Mouse (Mus musculus) limb, embryonic 12.5 days (tissue): ENCODE data around the gene 2700081O15Rik. TPM values are rescaled to one million over a fixed set of nuclear protein-coding genes. Genes with fewer than 3 reads are reported as not detected.

ENCODE experiments used
- ATAC-seq: fragments of 200-750 bp; cut with Nextera tagmentation; 2 replicates; pipeline ENCODE4 v1.8.0; 2017; ENCODE audit warnings: low read depth, moderate TSS enrichment; ENCODE audit not compliant: insufficient number of reproducible peaks, insufficient read depth, low FRiP score, low TSS enrichment
- H3K27ac ChIP-seq: fragments of 300-500 bp; sonication (generic); 2 replicates; pipeline ENCODE4 v1.5.1; 2016; ENCODE audit warnings: mild to moderate bottlenecking, moderate library complexity
- H3K27me3 ChIP-seq: fragments of 300-500 bp; sonication (generic); 2 replicates; pipeline ENCODE4 v1.6.1; 2016; ENCODE audit warnings: mild to moderate bottlenecking, moderate library complexity
- H3K36me3 ChIP-seq: fragments of 300-500 bp; sonication (generic); 2 replicates; pipeline ENCODE4 v1.6.1; 2016; ENCODE audit warnings: mild to moderate bottlenecking, moderate library complexity
- H3K4me1 ChIP-seq: fragments of 300-500 bp; sonication (generic); replicated peaks from 2 replicates; pipeline ENCODE4 v1.6.1; 2016
- H3K4me2 ChIP-seq: fragments of 300-500 bp; sonication (generic); 2 replicates; pipeline ENCODE4 v1.6.1; 2016; ENCODE audit warnings: mild to moderate bottlenecking, moderate library complexity
- H3K4me3 ChIP-seq: fragments of 300-500 bp; sonication (generic); replicated peaks from 2 replicates; pipeline ENCODE4 v1.5.1; 2016; ENCODE audit warnings: mild to moderate bottlenecking
- H3K9ac ChIP-seq: fragments of 300-500 bp; sonication (generic); replicated peaks from 2 replicates; pipeline ENCODE4 v1.6.1; 2016; ENCODE audit warnings: mild to moderate bottlenecking, moderate library complexity
- H3K9me3 ChIP-seq: fragments of 300-500 bp; sonication (generic); 2 replicates; pipeline ENCODE4 v1.6.1; 2016; ENCODE audit warnings: mild to moderate bottlenecking, moderate library complexity
- WGBS: fragments of 180-500 bp; shearing (Covaris S2); methylation state at CpG from one replicate; pipeline ENCODE4 v1.1.7; 2016; 5-methylcytosine and 5-hydroxymethylcytosine counted together
- polyA plus RNA-seq: library from polyadenylated mRNA; unstranded; fragments of >200 nt; fragmentation: Nextera tagmentation; extraction: Ambion mirVana; gene quantifications from 2 replicates; pipeline ENCODE4 v1.2.1, GENCODE M21; 2016

The 2700081O15Rik gene
- polyA plus RNA-seq, 1 experiment from 2014 or later: 12.0 TPM

DNA sequence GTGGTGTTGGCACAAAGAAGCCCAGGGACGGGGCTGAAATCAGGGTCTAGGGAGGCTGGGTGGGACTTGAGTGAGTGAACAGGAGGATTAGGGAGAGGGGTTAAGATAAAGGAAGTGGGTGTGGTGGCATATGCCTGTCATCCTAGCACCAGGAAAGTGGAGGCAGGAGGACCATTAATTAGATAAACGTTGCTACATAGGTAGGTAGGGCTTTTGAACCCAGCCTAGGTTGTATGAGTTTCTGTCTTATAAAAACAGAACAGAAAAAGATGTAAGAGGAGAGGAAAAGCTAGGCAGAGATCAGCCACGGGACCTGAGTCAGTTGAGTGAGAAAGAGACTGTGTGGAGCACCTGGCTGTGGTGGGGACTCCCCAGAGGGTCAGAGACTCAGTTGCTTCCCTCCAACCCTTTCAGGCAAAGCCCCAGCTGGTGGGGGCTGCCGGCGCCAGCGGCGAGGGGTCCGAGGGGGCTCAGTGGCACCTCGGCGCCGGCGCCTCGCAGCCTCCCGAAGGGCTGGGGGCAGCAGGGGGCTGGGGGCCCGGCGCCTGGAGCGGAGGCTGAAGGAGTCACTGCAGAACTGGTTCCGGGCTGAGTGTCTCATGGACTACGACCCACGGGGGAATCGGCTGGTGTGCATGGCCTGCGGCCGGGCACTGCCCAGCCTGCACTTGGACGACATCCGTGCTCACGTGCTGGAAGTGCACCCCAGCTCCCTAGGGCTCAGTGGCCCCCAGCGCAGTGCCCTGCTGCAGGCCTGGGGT is 3.6 kb downstream of the 2700081O15Rik start:
- WGBS: 45% methylated on average over 27 of the region's 27 CpGs
- Histone ChIP-seq H3K9ac (peak overlapping the region; percentile 59; the same call in 1 of the 2 replicates), H3K4me1 (peaks cover 68% of the 10 kb centered on the region), H3K36me3 (peaks cover 66% of the 10 kb centered on the region), H3K4me3 (peak overlapping the region; percentile 21), H3K4me2 (peak overlapping the region; percentile 52), H3K27me3 (no peaks in the 10 kb centered on the region), H3K27ac (no peak overlapping the region; the same call in 1 of the 2 replicates), H3K9me3 (no peaks in the 10 kb centered on the region)
- ATAC-seq: no peak

DNA sequence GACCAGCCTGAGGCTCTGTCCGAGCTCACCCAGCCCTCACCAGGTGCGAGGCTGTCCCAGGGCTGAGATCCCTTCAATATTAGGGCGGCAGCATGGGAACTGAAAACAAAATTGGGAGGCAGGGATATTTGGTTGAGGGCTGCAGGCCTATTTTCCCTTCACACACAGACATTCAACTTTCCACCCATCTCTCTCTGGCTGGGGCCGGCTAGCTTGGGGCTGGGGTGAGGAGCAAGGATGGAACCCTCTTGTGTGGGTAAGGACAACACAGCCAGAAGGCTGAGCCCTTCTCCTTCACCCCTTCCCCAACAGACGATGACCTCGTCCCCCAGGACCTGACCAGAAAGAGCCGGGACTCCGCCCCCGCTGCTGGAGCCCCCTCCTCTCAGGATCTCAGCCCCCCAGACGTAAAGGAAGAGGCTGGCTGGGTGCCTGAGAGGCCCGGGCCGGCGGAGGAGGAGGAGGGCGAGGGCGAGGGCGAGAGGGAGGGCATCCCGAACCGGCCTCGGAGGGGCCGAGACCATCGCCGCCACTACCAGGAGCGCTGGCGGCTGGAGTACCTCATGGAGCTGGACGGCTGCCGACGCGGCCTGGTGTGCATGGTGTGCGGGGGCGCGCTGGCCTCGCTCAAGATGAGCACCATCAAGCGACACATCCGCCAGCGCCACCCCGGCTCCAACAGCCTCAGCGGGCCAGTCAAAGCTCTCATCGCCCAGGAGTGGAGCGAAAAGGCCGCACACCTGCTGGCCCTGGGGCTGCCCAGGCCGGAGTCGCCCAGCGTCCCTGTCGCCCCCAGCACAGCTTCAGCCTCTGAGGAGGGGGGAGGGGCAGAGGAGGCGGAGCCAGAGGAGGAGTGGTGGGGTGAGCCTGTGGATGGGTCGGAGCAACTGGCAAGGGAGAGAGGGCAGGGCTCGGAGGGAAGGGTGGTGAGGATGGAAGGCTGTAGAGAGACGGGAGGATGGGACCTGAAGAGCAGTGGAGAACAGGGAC is 4.5 kb downstream of the 2700081O15Rik start:
- Histone ChIP-seq H3K9me3 (no peaks in the 10 kb centered on the region), H3K4me3 (peak overlapping the region; percentile 21), H3K36me3 (peaks cover 75% of the 10 kb centered on the region), H3K27ac (peak overlapping the region; percentile 62), H3K4me2 (peak overlapping the region; percentile 52), H3K27me3 (no peaks in the 10 kb centered on the region), H3K4me1 (peaks cover 62% of the 10 kb centered on the region), H3K9ac (peak overlapping the region; percentile 59)
- 9% methylated on average over 48 of the region's 48 CpGs for WGBS
- peak; percentile 40; the same call in 1 of the 2 replicates for ATAC-seq

DNA sequence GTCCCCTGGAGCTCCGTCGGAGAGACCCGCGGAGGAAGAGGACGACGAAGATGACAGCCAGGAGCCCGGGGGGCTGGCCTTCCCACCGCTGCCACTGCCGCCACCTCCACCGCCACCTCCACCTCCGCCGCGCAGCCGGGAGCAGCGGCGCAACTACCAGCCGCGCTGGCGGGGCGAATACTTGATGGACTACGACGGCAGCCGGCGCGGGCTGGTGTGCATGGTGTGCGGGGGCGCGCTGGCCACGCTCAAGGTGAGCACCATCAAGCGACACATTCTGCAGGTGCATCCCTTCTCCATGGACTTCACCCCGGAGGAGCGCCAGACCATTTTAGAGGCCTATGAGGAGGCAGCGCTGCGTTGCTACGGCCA is 5.2 kb downstream of the 2700081O15Rik start:
- H3K4me3 ChIP-seq: peak overlapping the region; percentile 21
- peak overlapping the region; percentile 59 for H3K9ac ChIP-seq
- ATAC-seq: no peak
- 0 out of 2 replicates have a peak overlapping the region, but pooled peaks have one; percentile 35 for H3K27ac ChIP-seq
- 13% methylated on average over 31 of the region's 35 CpGs for WGBS
- H3K27me3 ChIP-seq: no peaks in the 10 kb centered on the region
- peaks cover 82% of the 10 kb centered on the region for H3K36me3 ChIP-seq
- peak overlapping the region; percentile 52 for H3K4me2 ChIP-seq
- no peaks in the 10 kb centered on the region for H3K9me3 ChIP-seq
- peaks cover 62% of the 10 kb centered on the region for H3K4me1 ChIP-seq

DNA sequence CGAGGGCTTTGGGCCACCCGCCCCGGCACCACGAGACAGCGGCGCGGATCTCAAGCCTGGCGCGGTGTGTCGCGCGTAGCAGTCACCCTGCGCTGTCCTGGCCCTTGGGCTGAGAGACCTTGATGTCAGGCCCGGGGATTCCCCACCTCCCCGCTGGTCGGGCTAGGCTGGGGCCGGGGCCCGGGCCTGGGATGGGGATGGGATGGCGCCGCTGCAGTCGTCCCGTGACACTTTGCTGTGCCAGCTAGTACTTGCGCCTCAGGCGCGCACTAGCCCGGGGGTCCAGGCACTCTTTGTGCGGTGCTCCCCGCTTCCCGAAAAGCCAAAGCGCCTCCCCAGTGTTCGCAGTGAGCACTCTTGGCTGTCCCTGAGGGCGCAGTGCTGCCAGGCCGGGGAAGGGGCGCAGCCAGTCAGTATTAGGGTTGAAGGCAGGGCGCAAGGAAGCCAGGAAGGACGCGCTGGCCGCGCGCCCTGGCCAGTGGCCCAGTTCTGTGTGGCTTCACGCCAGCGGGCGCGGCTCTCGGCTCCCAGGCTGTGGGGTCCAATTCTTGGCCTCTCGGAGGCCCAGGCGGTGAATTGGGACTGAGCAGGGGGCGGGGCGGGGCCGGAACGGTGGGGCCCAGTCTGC is 5.7 kb downstream of the 2700081O15Rik start:
- ATAC-seq: peak; percentile 17

DNA sequence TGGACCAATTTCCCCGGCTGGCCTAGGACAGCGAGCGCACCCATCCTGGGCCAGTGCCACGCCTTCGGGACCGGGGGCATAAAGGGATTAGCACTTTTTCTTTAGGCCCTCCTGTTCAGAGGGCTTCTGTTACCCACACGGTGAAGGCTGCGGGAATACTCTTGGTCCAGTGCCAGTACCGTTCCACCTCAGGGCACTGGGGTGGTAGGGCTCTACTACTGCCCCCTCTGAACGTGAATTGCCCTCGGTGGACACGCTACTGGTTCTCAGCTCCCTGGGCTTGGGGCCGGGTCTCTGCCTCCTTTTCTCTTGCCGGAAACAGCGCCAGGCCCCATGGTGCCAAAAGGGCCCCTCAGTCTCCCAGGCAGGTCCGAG is 6.2 kb downstream of the 2700081O15Rik start:
- Histone ChIP-seq H3K4me1 (peaks cover 60% of the 10 kb centered on the region), H3K36me3 (peaks cover 92% of the 10 kb centered on the region), H3K4me2 (peak overlapping the region; percentile 52), H3K9ac (peak overlapping the region; percentile 59), H3K27me3 (no peaks in the 10 kb centered on the region), H3K9me3 (no peaks in the 10 kb centered on the region), H3K27ac (peak overlapping the region; percentile 53), H3K4me3 (peak overlapping the region; percentile 21; the same call in 1 of the 2 replicates)
- WGBS: 43% methylated on average over 16 of the region's 16 CpGs
- no peak; the same call in 1 of the 2 replicates for ATAC-seq

More for the DNA sequence above, 5.7 kb downstream of the 2700081O15Rik start:
- WGBS: 20% methylated on average over 51 of the region's 51 CpGs
- Histone ChIP-seq H3K36me3 (peaks cover 87% of the 10 kb centered on the region), H3K9me3 (no peaks in the 10 kb centered on the region), H3K27me3 (no peaks in the 10 kb centered on the region), H3K4me2 (peak overlapping the region; percentile 52), H3K9ac (peak overlapping the region; percentile 59), H3K4me3 (peak overlapping the region; percentile 21), H3K27ac (peak overlapping the region; percentile 53), H3K4me1 (peaks cover 62% of the 10 kb centered on the region)

DNA sequence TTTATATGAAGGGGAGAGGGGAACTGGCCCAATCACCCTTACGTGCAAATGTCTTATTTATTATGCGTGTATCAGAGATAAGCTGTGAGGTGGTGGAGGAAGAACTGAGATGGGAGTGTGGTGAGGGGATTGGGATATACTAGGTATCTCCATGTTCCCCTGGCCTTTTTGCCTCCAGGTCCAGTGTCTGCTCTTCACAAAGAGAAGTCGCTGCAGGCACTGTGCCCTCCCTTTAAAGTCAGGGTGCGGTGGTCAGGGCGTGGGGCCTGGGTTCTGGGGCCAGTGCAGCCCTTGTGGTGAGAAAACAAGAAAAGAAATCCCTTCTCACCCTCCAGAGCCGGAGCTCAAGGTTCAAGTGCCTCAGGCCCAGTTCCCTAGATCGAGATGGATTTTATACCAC is 6.7 kb downstream of the 2700081O15Rik start:
- Histone ChIP-seq H3K4me2 (no peak overlapping the region), H3K27ac (peak overlapping the region; percentile 41; the same call in 1 of the 2 replicates), H3K4me1 (peaks cover 56% of the 10 kb centered on the region), H3K4me3 (no peak overlapping the region), H3K9ac (no peak overlapping the region), H3K9me3 (no peaks in the 10 kb centered on the region), H3K36me3 (peaks cover 97% of the 10 kb centered on the region), H3K27me3 (no peaks in the 10 kb centered on the region)
- ATAC-seq: no peak
- WGBS: 74% methylated on average over 7 of the region's 7 CpGs

DNA sequence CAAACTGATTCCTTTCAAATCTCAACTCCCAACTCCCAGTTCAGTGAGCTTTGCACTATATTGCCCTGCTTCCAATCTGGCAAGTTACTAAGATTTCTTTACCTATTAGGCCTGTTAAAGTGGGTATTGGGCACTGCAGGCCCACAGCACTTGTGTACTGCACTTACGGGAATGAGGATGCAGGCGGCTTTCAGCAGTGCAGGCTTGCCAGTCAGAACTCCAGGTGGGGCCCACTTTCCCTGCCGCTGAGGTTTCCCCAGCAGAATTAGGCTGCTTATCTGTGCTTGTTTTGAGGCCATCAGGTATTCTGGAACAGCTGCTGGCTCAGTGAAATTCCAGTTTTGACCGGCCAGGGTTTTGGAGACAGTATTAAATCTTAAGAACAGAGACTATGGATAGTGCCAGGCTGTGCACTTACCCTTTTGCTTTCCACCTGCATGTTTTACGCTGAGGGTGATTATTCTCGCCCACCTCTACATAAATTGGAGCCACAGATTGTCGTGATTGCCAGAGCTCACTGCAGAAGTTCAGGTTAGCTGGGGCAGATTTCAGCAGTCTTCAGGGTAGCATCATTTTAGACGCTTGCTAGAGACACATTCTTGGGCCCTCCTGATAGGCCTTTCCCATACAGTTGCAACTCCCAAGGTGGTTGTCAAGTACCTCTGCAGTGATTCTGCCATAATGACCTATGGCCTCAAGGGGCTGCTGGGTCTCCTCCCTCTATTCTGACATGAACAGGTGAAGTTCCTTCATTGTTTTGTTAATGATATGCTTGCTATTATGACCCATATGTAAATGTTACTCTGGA is 7.4 kb downstream of the 2700081O15Rik start:
- H3K9ac ChIP-seq: no peak overlapping the region
- WGBS: 71% methylated on average over 8 of the region's 8 CpGs
- peaks cover 49% of the 10 kb centered on the region for H3K4me1 ChIP-seq
- H3K27me3 ChIP-seq: no peaks in the 10 kb centered on the region
- peak overlapping the region; percentile 41; the same call in 1 of the 2 replicates for H3K27ac ChIP-seq
- H3K4me2 ChIP-seq: no peak overlapping the region
- H3K9me3 ChIP-seq: no peaks in the 10 kb centered on the region
- H3K36me3 ChIP-seq: peaks cover 98% of the 10 kb centered on the region
- H3K4me3 ChIP-seq: no peak overlapping the region
- no peak for ATAC-seq

DNA sequence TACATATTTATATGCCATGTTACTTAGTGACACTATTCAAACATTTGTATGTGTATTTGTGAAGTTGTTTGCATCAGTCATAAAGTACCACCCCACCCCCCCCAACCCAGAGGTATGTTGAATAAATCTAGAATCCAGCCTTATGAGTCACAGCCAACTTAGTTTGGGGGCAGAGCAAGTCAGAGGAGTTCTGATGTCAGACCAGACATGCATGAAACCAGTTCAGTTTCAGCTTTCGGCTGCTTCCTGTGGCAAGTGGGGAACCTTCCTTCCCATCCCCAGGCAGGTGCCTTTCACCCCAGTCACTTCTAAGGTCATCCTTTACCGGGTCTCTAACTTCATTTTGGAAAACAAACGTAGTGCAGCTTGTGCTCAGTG is 8.0 kb downstream of the 2700081O15Rik start:
- H3K4me1 ChIP-seq: peaks cover 43% of the 10 kb centered on the region
- no peak overlapping the region for H3K27ac ChIP-seq
- no peaks in the 10 kb centered on the region for H3K27me3 ChIP-seq
- ATAC-seq: no peak
- no peak overlapping the region for H3K4me2 ChIP-seq
- H3K36me3 ChIP-seq: peaks cover 95% of the 10 kb centered on the region
- H3K9me3 ChIP-seq: no peaks in the 10 kb centered on the region
- 60% methylated on average over 3 of the region's 3 CpGs for WGBS
- H3K9ac ChIP-seq: no peak overlapping the region
- no peak overlapping the region for H3K4me3 ChIP-seq

DNA sequence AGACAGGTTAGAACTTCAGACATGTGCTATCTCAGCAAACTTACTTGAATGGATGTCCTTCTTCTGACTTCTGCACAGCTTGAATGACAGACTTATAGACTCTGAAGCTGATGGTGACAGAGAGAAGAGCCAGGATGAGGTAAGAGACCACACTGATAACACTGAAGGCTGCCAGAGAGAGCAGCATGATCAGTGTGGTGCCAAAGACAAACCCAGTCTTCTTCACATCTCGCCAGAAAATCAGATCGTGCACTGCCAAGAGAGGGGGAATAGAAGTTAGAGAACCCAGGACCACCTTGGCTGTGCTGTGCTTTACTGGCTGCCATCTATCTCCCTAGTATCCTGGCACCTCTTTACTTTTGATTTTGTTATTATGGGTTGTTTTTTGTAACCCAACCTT is 17.5 kb downstream of the 2700081O15Rik start:
- no peaks in the 10 kb centered on the region for H3K27me3 ChIP-seq
- H3K9me3 ChIP-seq: no peaks in the 10 kb centered on the region
- no peaks in the 10 kb centered on the region for H3K4me1 ChIP-seq
- H3K4me3 ChIP-seq: no peak overlapping the region
- H3K27ac ChIP-seq: no peak overlapping the region
- H3K4me2 ChIP-seq: no peak overlapping the region
- no peak overlapping the region for H3K9ac ChIP-seq
- no peak for ATAC-seq
- H3K36me3 ChIP-seq: peaks cover 43% of the 10 kb centered on the region
- 89% methylated on average over 2 of the region's 2 CpGs for WGBS
